Mouse (Mus musculus): ENCODE measurements around the gene Mrrf.

GRCm38 (mm10) chr2:36172136-36172535 is 35.9 kb downstream of the Mrrf start:
- TF ChIP-seq CTCF (IDR thresholded peaks at IDR 0.05; ENCODE audit: borderline replicate concordance, extremely low read depth, insufficient read depth, insufficient read length) (no peak), POLR2A (IDR thresholded peaks at IDR 0.05; ENCODE audit: borderline replicate concordance, extremely low read depth, insufficient read depth, insufficient read length, poor library complexity, severe bottlenecking) (no peak)
